Mouse (Mus musculus) liver, embryonic 13.5 days (tissue): ENCODE measurements around the gene Plcl1. TPM values are rescaled to one million over a fixed set of nuclear protein-coding genes. Genes with fewer than 3 reads are reported as not detected.

Experiments
- ATAC-seq: fragments of 200-750 bp; cut with Nextera tagmentation; 2 replicates; pipeline ENCODE4 v1.8.0; 2017; ENCODE audit warnings: low read depth, mild to moderate bottlenecking, moderate number of reproducible peaks, moderate library complexity
- DNase-seq: peaks from one replicate; pipeline ENCODE4 v3.0.0; 2022
- H3K27ac ChIP-seq: fragments of 300-500 bp; sonication (generic); 2 replicates; pipeline ENCODE4 v1.5.1; 2015; ENCODE audit warnings: moderate library complexity, mild to moderate bottlenecking, inconsistent platforms
- H3K27me3 ChIP-seq: fragments of 300-500 bp; sonication (generic); 2 replicates; pipeline ENCODE4 v1.6.1; 2015; ENCODE audit warnings: mild to moderate bottlenecking, inconsistent platforms
- H3K36me3 ChIP-seq: fragments of 300-500 bp; sonication (generic); 2 replicates; pipeline ENCODE4 v1.6.1; 2015; ENCODE audit warnings: mild to moderate bottlenecking, inconsistent platforms
- H3K4me1 ChIP-seq: fragments of 300-500 bp; sonication (generic); replicated peaks from 2 replicates; pipeline ENCODE4 v1.6.1; 2015; ENCODE audit warnings: inconsistent platforms
- H3K4me2 ChIP-seq: fragments of 300-500 bp; sonication (generic); 2 replicates; pipeline ENCODE4 v1.6.1; 2015; ENCODE audit warnings: inconsistent platforms, mild to moderate bottlenecking, moderate library complexity
- H3K4me3 ChIP-seq: fragments of 300-500 bp; sonication (generic); replicated peaks from 2 replicates; pipeline ENCODE4 v1.5.1; 2015; ENCODE audit warnings: mild to moderate bottlenecking, inconsistent platforms
- H3K9ac ChIP-seq: fragments of 300-500 bp; sonication (generic); 2 replicates; pipeline ENCODE4 v1.6.1; 2015; ENCODE audit warnings: mild to moderate bottlenecking, inconsistent platforms
- H3K9me3 ChIP-seq: fragments of 300-500 bp; sonication (generic); replicated peaks from 2 replicates; pipeline ENCODE4 v1.6.1; 2016; ENCODE audit warnings: inconsistent platforms
- WGBS: fragments of 180-500 bp; shearing (Covaris S2); methylation state at CpG from one replicate; pipeline ENCODE4 v1.1.7; 2015; ENCODE audit not compliant: insufficient replicate concordance; 5-methylcytosine and 5-hydroxymethylcytosine counted together
- polyA plus RNA-seq: library from polyadenylated mRNA; unstranded; fragments of >200 nt; fragmentation: Nextera tagmentation; extraction: Ambion mirVana; gene quantifications from 2 replicates; pipeline ENCODE4 v1.2.1, GENCODE M21; 2015

The Plcl1 gene
- polyA plus RNA-seq, 1 experiment from 2014 or later = 0.13 TPM

DNA sequence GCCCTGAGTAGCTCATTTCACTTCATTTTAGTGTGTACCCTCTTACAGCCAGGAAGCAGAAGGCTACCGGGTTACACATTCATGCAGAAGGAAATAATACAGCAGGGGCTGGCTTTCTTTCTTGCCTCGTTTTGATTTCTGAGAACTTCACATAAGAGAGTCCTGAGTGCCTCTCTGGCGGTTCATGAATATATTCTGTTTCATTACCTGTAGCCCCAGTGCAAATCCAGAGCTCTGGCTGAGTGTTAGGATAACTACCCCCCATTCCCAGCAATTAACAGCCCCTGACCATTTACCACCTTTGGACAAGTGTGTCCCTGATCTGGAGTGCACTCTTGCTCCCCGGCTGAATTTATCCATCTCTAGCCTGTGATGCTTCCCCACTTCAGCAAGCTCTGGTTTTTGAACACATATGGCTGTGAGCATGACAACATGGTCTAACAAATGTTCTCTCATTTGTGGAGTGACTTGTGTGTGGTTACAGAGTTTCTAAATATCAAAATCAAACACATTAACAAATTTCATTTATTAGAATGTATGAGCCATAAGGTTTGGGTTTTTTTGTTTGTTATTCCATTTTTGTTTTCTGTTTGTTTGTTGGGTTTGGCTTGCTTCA lies 263.0 kb downstream of the Plcl1 start:
- no peak for ATAC-seq
- WGBS = 46% methylated on average over 4 of the region's 4 CpGs

DNA sequence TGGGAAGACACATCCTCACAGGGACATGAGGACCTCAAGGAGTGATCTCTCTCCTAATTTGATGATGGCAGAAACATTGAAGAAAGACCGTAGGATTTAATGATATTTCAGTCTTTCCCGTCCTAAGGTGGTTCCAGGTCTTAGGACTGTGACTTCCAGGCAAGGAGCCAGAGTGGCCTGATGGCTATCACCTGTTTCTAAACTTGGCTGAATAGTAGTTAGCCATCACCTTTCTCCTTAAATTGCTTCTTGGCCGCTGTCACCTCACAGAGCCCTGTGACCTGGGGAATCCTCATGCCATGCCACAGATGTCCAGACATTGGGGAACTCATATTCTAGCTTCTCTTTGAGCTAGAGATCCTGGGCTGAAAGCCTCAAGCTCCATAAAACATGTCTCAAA lies 277.0 kb downstream of the Plcl1 start:
- Histone ChIP-seq H3K4me3 (no peak overlapping the region), H3K4me2 (no peak overlapping the region), H3K27me3 (no peaks in the 10 kb centered on the region), H3K9ac (no peak overlapping the region), H3K9me3 (no peaks in the 10 kb centered on the region), H3K36me3 (no peaks in the 10 kb centered on the region), H3K4me1 (no peaks in the 10 kb centered on the region), H3K27ac (no peak overlapping the region)
- WGBS = 75% methylated on average over 3 of the region's 3 CpGs
- DNase-seq = no peak
- no peak for ATAC-seq

More for the DNA sequence above, 263.0 kb downstream of the Plcl1 start:
- Histone ChIP-seq H3K4me3 (no peak overlapping the region), H3K27me3 (no peaks in the 10 kb centered on the region), H3K36me3 (no peaks in the 10 kb centered on the region), H3K9ac (no peak overlapping the region), H3K9me3 (no peaks in the 10 kb centered on the region), H3K4me2 (no peak overlapping the region), H3K4me1 (no peaks in the 10 kb centered on the region), H3K27ac (no peak overlapping the region)
- DNase-seq = no peak

DNA sequence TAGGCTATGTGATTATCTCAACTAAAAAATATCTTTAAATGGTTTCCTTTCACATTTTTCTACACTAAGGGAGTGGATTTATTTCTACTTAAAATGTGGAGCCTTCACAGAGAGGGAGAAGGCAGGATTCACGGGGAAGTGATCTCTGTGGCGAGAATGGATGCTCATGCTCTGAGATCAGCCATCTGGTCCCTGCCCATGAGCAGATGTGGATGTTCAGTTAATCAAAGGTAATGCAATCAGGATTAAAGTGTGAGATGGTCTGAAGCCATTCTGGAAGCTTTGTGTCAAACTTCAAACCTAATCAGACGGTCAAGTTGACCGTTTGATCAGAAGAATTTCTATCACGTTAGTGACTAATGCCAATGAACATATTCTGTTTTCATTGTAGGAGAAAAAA lies 280.5 kb downstream of the Plcl1 start:
- Histone ChIP-seq H3K9me3 (no peaks in the 10 kb centered on the region), H3K4me2 (no peak overlapping the region), H3K27me3 (no peaks in the 10 kb centered on the region), H3K4me1 (no peaks in the 10 kb centered on the region), H3K9ac (no peak overlapping the region), H3K4me3 (no peak overlapping the region), H3K27ac (no peak overlapping the region), H3K36me3 (no peaks in the 10 kb centered on the region)
- DNase-seq = no peak
- no peak for ATAC-seq
- WGBS = 67% methylated on average over 5 of the region's 5 CpGs

DNA sequence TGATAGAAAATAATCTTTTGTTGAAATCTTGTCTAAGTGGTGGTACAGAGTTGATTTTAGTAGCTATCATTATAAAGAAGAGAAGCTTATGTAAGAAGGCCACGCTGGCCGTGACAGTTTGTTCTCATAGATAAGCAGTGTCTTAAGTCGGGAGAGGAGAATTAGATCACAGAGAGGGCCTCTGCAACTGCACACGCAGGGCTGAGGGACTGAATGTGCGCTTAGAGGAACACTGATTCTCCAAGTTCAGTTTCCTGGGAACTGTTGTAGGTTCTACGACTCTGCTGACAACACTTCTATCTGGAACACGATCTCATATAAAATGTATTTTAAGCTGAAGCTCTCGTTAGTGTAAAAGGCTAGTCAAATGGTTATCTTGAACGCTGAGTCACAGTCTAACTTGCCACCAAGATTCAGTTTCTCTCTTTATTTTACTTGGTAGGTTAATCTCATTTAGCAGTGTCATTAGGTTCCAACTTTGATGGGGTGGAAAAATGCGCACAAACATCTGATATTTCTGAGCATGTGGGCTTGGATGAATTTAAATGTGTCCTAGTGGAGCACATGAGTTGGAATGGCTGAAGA lies 288.0 kb downstream of the Plcl1 start:
- Histone ChIP-seq H3K4me3 (no peak overlapping the region), H3K9ac (no peak overlapping the region), H3K27ac (no peak overlapping the region), H3K36me3 (no peaks in the 10 kb centered on the region), H3K4me1 (no peaks in the 10 kb centered on the region), H3K9me3 (no peaks in the 10 kb centered on the region), H3K4me2 (no peak overlapping the region), H3K27me3 (no peaks in the 10 kb centered on the region)
- ATAC-seq = no peak
- DNase-seq = no peak
- 37% methylated on average over 10 of the region's 10 CpGs for WGBS

DNA sequence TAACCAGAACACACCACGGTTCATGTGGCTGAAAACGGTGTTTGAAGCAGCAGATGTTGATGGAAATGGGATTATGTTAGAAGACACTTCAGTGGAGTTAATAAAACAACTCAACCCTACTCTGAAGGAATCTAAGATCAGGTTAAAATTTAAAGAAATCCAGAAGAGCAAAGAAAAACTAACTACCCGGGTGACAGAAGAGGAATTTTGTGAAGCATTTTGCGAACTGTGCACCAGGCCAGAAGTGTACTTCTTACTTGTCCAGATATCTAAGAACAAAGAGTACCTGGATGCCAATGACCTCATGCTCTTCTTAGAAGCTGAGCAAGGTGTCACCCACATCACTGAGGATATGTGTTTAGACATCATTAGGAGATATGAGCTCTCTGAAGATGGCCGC lies 290.5 kb downstream of the Plcl1 start:
- no peak for ATAC-seq
- Histone ChIP-seq H3K4me3 (no peak overlapping the region), H3K27ac (no peak overlapping the region), H3K36me3 (no peaks in the 10 kb centered on the region), H3K27me3 (no peaks in the 10 kb centered on the region), H3K9me3 (no peaks in the 10 kb centered on the region), H3K4me2 (no peak overlapping the region), H3K4me1 (no peaks in the 10 kb centered on the region), H3K9ac (no peak overlapping the region)
- DNase-seq = no peak
- 76% methylated on average over 5 of the region's 5 CpGs for WGBS

DNA sequence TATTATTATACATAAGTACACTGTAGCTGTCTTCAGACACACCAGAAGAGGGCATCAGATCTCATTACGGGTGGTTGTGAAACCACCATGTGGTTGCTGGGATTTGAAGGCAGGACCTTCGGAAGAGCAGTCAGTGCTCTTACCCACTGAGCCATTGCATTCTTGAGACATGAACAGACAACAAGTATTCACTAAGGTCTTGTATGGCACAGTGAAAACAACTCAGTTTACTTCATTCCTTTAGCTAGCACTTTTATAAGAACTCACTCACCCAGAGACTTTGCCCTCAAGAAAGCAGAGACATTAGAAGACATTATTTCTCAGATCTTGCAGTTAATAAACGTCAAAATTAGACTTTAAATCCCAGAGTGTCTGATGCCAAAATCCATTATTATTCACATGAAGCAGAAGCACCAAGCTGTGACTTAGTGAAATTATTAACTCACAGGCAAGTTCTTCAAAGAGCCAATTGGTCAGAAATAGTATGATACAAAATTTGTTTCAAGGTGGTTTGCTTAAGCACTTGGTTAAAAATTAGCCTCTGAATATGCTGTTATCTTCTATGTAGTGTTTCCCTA lies 293.8 kb downstream of the Plcl1 start:
- H3K9me3 ChIP-seq = no peaks in the 10 kb centered on the region
- 62% methylated on average over 3 of the region's 3 CpGs for WGBS
- ATAC-seq = no peak
- H3K27me3 ChIP-seq = no peaks in the 10 kb centered on the region
- H3K4me2 ChIP-seq = no peak overlapping the region
- no peak overlapping the region for H3K27ac ChIP-seq
- no peak overlapping the region for H3K9ac ChIP-seq
- H3K4me3 ChIP-seq = no peak overlapping the region
- no peaks in the 10 kb centered on the region for H3K4me1 ChIP-seq
- no peak for DNase-seq
- no peaks in the 10 kb centered on the region for H3K36me3 ChIP-seq

DNA sequence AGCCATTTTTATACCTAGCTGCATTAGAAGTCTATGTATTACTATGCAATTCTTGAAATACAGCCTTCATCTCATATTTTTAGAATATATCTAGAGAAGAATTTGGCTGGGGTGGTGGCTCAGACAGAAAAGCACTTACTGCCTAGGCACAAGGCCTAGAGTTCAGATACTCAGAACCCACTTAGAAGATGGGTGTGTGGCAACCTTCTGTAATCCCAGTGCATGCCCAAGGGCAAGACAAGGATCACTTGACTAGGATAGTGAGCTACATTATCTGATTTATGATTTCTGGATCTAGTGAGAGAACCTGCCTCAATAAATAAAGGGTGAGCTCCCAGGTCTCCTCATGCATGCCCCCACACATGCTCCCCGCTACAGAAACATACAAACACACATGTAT lies 294.3 kb downstream of the Plcl1 start:
- Histone ChIP-seq H3K4me3 (no peak overlapping the region), H3K36me3 (no peaks in the 10 kb centered on the region), H3K4me2 (no peak overlapping the region), H3K27me3 (no peaks in the 10 kb centered on the region), H3K4me1 (no peaks in the 10 kb centered on the region), H3K27ac (no peak overlapping the region), H3K9ac (no peak overlapping the region), H3K9me3 (no peaks in the 10 kb centered on the region)
- DNase-seq (no peak), ATAC-seq (no peak)
- WGBS = 81% methylated on average over 1 of the region's 1 CpGs

DNA sequence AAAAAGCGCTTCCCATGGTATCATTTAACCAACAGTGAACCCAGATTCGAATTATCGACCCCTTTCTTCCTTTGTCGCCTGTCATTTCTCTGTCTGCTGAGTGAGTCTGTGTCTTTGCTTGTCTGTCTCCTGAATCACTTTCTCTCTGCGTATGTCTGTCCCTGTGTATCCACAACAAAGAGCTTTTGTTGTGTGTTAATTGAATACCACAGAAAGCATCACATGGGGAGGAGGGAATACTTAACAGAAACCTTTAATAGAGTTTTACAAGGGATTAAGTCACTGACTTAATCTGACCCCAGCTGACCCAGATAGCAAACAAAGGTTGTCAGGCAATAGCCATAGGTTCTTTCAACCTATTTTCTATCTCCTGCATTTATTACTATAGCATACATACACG lies 295.0 kb downstream of the Plcl1 start:
- WGBS = 69% methylated on average over 6 of the region's 6 CpGs
- H3K9me3 ChIP-seq = no peaks in the 10 kb centered on the region
- no peak overlapping the region for H3K27ac ChIP-seq
- no peak overlapping the region for H3K4me2 ChIP-seq
- no peak overlapping the region for H3K4me3 ChIP-seq
- no peaks in the 10 kb centered on the region for H3K27me3 ChIP-seq
- no peak for ATAC-seq
- no peaks in the 10 kb centered on the region for H3K36me3 ChIP-seq
- no peaks in the 10 kb centered on the region for H3K4me1 ChIP-seq
- H3K9ac ChIP-seq = no peak overlapping the region
- no peak for DNase-seq

DNA sequence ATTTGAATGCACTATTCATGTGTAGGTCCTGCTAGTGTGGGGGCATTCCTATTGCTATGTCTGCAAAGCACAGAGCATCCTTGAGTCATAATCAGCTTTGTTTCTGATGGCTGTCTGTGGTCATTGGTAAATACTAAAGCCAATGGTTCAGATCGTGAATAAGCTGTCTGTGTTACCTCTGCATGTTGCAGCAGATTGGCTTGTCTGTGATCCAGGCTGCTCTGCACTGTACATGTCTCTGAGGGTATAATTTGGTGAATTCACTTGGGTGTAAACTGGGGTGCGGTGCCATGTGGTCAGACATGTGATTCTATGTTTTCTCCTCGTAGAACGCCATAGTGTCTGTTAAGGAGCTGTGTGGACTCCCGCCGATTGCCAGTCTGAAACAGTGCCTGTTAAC lies 295.9 kb downstream of the Plcl1 start:
- 69% methylated on average over 6 of the region's 6 CpGs for WGBS
- Histone ChIP-seq H3K27me3 (no peaks in the 10 kb centered on the region), H3K4me2 (no peak overlapping the region), H3K9me3 (no peaks in the 10 kb centered on the region), H3K27ac (no peak overlapping the region), H3K4me3 (no peak overlapping the region), H3K4me1 (no peaks in the 10 kb centered on the region), H3K36me3 (no peaks in the 10 kb centered on the region), H3K9ac (no peak overlapping the region)
- no peak for DNase-seq
- no peak for ATAC-seq

DNA sequence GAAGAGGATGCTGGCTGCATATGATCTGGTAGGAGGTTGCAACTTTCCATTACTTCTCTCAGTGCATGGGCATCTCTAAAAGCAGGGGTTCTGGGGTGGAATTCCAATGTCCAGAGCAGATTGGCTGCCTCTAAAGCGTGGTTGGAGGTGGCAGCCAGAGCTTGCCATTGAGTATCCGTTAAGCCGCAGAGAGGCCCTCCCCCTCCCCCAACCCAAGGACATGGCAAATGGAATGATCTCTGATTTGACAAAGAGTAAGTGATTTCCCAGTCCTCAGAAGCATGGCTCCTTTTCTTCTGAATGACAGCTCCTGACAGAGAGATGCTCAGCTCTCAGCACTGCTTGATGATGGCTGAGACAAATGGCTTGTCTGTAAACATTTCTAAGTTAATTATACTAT lies 296.4 kb downstream of the Plcl1 start:
- DNase-seq (no peak), ATAC-seq (no peak)
- no peaks in the 10 kb centered on the region for H3K36me3 ChIP-seq
- H3K27me3 ChIP-seq = no peaks in the 10 kb centered on the region
- no peak overlapping the region for H3K4me3 ChIP-seq
- H3K4me1 ChIP-seq = no peaks in the 10 kb centered on the region
- H3K9ac ChIP-seq = no peak overlapping the region
- no peaks in the 10 kb centered on the region for H3K9me3 ChIP-seq
- H3K27ac ChIP-seq = no peak overlapping the region
- no peak overlapping the region for H3K4me2 ChIP-seq
- 63% methylated on average over 3 of the region's 3 CpGs for WGBS

DNA sequence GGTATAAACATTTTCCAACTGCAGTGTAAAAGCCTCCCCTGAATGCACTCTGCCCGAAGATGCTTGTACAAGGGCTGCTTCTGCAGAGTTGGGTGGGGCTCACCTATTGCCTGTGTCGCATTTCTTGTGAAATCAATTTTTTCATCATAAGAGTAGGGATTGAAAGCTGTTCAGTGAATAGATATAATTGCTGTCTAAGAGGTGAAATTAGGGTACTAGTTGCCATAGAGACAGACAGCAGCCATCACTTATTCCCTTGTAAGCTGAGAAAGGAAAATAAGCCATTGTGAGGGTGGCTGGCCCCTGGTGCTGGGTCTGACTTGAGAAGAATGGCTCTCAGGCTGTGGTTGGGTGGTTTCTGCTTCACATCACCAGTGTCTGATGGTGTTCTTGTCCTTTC lies 299.0 kb downstream of the Plcl1 start:
- ATAC-seq = no peak
- H3K27ac ChIP-seq = no peak overlapping the region

DNA sequence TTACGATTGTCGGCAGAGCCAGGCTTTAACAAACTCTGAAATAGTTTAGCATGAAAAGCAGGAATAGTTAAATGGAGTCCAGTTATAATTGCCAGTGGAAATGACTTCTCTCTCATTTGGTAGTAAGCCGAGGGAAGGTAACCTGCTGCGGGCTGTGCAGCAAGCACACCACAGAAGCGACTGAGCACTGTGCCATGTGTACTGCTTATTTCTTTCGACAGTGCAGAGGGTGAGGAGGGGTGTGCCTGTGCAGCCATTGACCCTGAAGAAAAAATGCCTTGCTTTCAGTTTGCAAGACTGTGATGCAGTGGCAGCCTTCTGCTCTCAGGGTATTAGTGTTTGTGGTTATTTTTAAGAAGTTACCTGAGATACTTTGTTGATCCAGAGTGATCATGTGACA lies 299.5 kb downstream of the Plcl1 start:
- H3K9ac ChIP-seq = no peak overlapping the region
- no peaks in the 10 kb centered on the region for H3K36me3 ChIP-seq
- no peak for DNase-seq
- H3K27me3 ChIP-seq = no peaks in the 10 kb centered on the region
- H3K4me1 ChIP-seq = no peaks in the 10 kb centered on the region
- H3K4me3 ChIP-seq = no peak overlapping the region
- ATAC-seq = no peak
- WGBS = 78% methylated on average over 6 of the region's 6 CpGs
- H3K27ac ChIP-seq = no peak overlapping the region
- H3K4me2 ChIP-seq = no peak overlapping the region
- H3K9me3 ChIP-seq = no peaks in the 10 kb centered on the region

More for the DNA sequence above, 299.0 kb downstream of the Plcl1 start:
- Histone ChIP-seq H3K4me3 (no peak overlapping the region), H3K9ac (no peak overlapping the region), H3K27me3 (no peaks in the 10 kb centered on the region), H3K9me3 (no peaks in the 10 kb centered on the region), H3K36me3 (no peaks in the 10 kb centered on the region), H3K4me1 (no peaks in the 10 kb centered on the region), H3K4me2 (no peak overlapping the region)
- WGBS = 57% methylated on average over 2 of the region's 2 CpGs
- no peak for DNase-seq
